Mouse (Mus musculus) hindbrain, postnatal 0 days (tissue): ENCODE measurements around the gene Pex11a. TPM values are rescaled to one million over a fixed set of nuclear protein-coding genes. Genes with fewer than 3 reads are reported as not detected.

ENCODE experiments used
- ATAC-seq: fragments of 200-750 bp; cut with Nextera tagmentation; 2 replicates; pipeline ENCODE4 v1.8.0; 2017; ENCODE audit warnings: mild to moderate bottlenecking, moderate TSS enrichment, moderate library complexity
- DNase-seq: peaks from one replicate; pipeline ENCODE4 v3.0.0-alpha.2; 2015; ENCODE audit warnings: low spot score
- H3K27ac ChIP-seq: fragments of 300-500 bp; sonication (generic); 2 replicates; pipeline ENCODE4 v1.5.1; 2014; ENCODE audit warnings: mild to moderate bottlenecking
- H3K27me3 ChIP-seq: fragments of 300-500 bp; sonication (generic); 2 replicates; pipeline ENCODE4 v1.6.1; 2014; ENCODE audit warnings: low read length, mixed read lengths; ENCODE audit not compliant: insufficient read depth
- H3K36me3 ChIP-seq: fragments of 300-500 bp; sonication (generic); 2 replicates; pipeline ENCODE4 v1.6.1; 2014; ENCODE audit warnings: low read length, mixed read lengths; ENCODE audit not compliant: insufficient read depth
- H3K4me1 ChIP-seq: fragments of 300-500 bp; sonication (generic); 2 replicates; pipeline ENCODE4 v1.6.1; 2014; ENCODE audit warnings: antibody characterized with exemption, low read length, mixed read lengths; ENCODE audit not compliant: insufficient read depth
- H3K4me2 ChIP-seq: fragments of 300-500 bp; sonication (generic); 2 replicates; pipeline ENCODE4 v1.6.1; 2014; ENCODE audit warnings: low read depth, mild to moderate bottlenecking, low read length, moderate library complexity, mixed read lengths
- H3K4me3 ChIP-seq: fragments of 300-500 bp; sonication (generic); 2 replicates; pipeline ENCODE4 v1.5.1; 2014; ENCODE audit warnings: low read length
- H3K9ac ChIP-seq: fragments of 300-500 bp; sonication (generic); replicated peaks from 2 replicates; pipeline ENCODE4 v1.6.1; 2014; ENCODE audit warnings: mild to moderate bottlenecking, low read length, moderate library complexity, mixed read lengths
- H3K9me3 ChIP-seq: fragments of 300-500 bp; sonication (generic); 2 replicates; pipeline ENCODE4 v1.6.1; 2016; ENCODE audit warnings: low read length, mixed read lengths
- CTCF ChIP-seq: IDR thresholded peaks from 2 replicates; pipeline ENCODE4 v1.5.1; 2016; ENCODE audit warnings: antibody characterized with exemption, control low read depth, low read depth
- WGBS: fragments of 180-500 bp; shearing (Covaris S2); extraction: QIAGEN DNeasy Blood & Tissue Kit; methylation state at CpG from one replicate; pipeline ENCODE4 v1.1.7; 2014; 5-methylcytosine and 5-hydroxymethylcytosine counted together
- polyA plus RNA-seq: library from polyadenylated mRNA; unstranded; fragments of >200 nt; fragmentation: Nextera tagmentation; extraction: Ambion mirVana; gene quantifications from 2 replicates; pipeline ENCODE4 v1.2.1, GENCODE M21; 2015
- total RNA-seq: library from RNA; depleted of rRNA; stranded (reverse); fragments of >200 nt; gene quantifications from 2 replicates; pipeline ENCODE4 v1.2.3, GENCODE M21; 2014

Gene Pex11a
- total and polyA plus RNA-seq, 2 experiments from 2014 or later, result 3.2 to 13.5 TPM

DNA sequence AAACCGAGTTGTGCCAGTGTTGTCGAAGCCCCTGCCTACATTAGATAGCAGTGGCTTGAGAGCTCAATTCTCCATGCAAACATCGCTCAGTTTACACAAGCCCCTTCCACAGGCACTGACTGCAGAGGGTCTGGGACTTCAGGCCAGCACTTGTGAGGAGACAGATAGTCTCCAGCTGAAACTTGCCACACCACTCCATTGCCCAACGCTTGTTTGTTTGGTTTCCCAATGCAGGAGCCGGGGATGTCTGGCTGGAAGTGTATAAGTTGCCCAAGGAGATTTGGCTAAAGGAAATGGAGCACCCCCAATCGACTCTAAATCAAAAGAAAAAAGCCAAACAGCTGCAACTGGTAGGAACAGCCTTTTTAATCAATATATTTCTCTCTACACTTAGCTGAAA, 15.2 kb upstream of the Pex11a start:
- no peak overlapping the region for H3K9ac ChIP-seq
- no peaks in the 10 kb centered on the region for H3K27me3 ChIP-seq
- ATAC-seq (no peak), DNase-seq (no peak)
- H3K36me3 ChIP-seq, result no peaks in the 10 kb centered on the region
- H3K9me3 ChIP-seq, result no peaks in the 10 kb centered on the region
- H3K4me2 ChIP-seq, result no peak overlapping the region
- TF ChIP-seq CTCF, result no peak
- no peak overlapping the region for H3K4me3 ChIP-seq
- 73% methylated on average over 6 of the region's 6 CpGs for WGBS
- no peak overlapping the region for H3K27ac ChIP-seq
- H3K4me1 ChIP-seq, result no peaks in the 10 kb centered on the region

DNA sequence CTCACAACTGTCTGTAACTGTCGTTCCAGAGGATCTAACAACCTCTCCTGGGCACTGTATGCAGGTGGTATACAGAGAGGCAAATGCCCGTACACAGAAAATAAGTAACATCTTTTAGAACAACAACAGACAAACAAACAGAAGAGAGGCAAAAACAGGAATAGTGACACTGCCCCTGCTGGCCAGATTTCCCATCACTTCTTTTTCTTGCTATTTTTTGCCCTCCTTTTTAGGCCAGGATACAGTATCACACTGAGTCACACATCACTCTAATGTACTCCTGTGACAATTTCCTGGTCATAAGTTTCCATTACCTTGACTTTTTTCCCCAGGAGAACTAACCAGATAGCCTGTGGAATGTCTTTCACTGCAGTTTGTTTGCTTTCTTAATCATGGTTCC, 13.4 kb upstream of the Pex11a start:
- no peak for ATAC-seq
- no peak overlapping the region for H3K27ac ChIP-seq
- no peaks in the 10 kb centered on the region for H3K36me3 ChIP-seq
- H3K9me3 ChIP-seq, result no peaks in the 10 kb centered on the region
- no peaks in the 10 kb centered on the region for H3K4me1 ChIP-seq
- H3K4me3 ChIP-seq, result no peak overlapping the region
- H3K9ac ChIP-seq, result no peak overlapping the region
- 57% methylated on average over 2 of the region's 2 CpGs for WGBS
- peak; percentile 50 for TF ChIP-seq CTCF
- H3K4me2 ChIP-seq, result no peak overlapping the region
- no peaks in the 10 kb centered on the region for H3K27me3 ChIP-seq
- no peak for DNase-seq

GRCm38 (mm10) chr7:79749511-79749910, 6.6 kb upstream of the Pex11a start:
- Histone ChIP-seq H3K27me3 (no peaks in the 10 kb centered on the region), H3K9ac (no peak overlapping the region), H3K4me1 (no peaks in the 10 kb centered on the region), H3K9me3 (no peaks in the 10 kb centered on the region), H3K36me3 (no peaks in the 10 kb centered on the region), H3K27ac (no peak overlapping the region), H3K4me3 (no peak overlapping the region), H3K4me2 (no peak overlapping the region)
- TF ChIP-seq CTCF, result no peak
- WGBS, result 86% methylated on average over 6 of the region's 6 CpGs
- ATAC-seq (no peak), DNase-seq (no peak)

DNA sequence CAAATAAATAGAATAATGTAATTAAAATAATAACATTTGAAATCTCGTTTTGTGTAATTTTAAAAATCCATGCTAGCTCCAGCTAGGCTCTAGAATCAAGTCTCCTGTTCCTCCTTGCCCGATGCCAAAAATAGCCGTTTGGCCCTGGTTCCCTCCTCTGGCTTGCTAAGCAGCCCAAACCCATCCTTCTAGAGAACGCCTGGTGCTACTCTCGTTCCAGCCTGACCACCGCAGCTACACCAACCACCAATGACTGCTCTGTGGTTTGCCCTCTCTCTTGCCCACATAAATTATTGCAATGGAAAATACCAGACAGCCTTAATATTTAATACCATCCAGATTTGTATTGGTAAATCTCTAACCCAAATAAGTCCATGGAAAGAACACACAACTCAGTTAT, 4.7 kb upstream of the Pex11a start:
- no peaks in the 10 kb centered on the region for H3K27me3 ChIP-seq
- no peak overlapping the region for H3K4me2 ChIP-seq
- no peak for ATAC-seq
- no peak overlapping the region for H3K4me3 ChIP-seq
- DNase-seq, result no peak
- no peak for TF ChIP-seq CTCF
- H3K9ac ChIP-seq, result no peak overlapping the region
- WGBS, result 72% methylated on average over 6 of the region's 6 CpGs
- peaks cover 5% of the 10 kb centered on the region; the same call in 1 of the 2 replicates for H3K4me1 ChIP-seq
- H3K27ac ChIP-seq, result no peak overlapping the region
- no peaks in the 10 kb centered on the region for H3K9me3 ChIP-seq
- H3K36me3 ChIP-seq, result no peaks in the 10 kb centered on the region

DNA sequence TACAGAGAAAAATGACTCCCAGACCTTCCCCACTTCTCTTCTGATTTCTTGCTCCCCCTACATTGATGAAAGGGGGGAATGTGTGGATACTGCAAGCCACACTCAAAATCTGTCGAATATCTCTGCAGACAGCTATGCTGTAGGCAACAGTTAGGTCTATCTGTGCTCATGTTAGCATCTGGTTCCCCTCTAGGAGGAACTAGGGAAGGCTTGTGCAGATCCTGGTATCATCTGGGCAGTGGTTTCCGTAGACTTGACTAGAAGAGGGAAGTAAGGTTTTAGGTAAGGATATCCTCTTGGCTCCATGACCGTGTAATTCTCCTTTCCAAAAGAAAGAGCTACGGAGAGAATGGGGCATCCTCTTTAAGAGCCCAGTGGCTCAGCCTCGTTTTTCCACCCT, 1.7 kb upstream of the Pex11a start:
- H3K27ac ChIP-seq, result no peak overlapping the region
- 87% methylated on average over 5 of the region's 5 CpGs for WGBS
- TF ChIP-seq CTCF, result no peak
- ATAC-seq, result no peak
- no peak overlapping the region for H3K4me2 ChIP-seq
- no peak for DNase-seq
- H3K4me1 ChIP-seq, result peaks cover 5% of the 10 kb centered on the region; the same call in 1 of the 2 replicates
- H3K9ac ChIP-seq, result no peak overlapping the region
- H3K9me3 ChIP-seq, result no peaks in the 10 kb centered on the region
- H3K36me3 ChIP-seq, result no peaks in the 10 kb centered on the region
- no peak overlapping the region for H3K4me3 ChIP-seq
- no peaks in the 10 kb centered on the region for H3K27me3 ChIP-seq

DNA sequence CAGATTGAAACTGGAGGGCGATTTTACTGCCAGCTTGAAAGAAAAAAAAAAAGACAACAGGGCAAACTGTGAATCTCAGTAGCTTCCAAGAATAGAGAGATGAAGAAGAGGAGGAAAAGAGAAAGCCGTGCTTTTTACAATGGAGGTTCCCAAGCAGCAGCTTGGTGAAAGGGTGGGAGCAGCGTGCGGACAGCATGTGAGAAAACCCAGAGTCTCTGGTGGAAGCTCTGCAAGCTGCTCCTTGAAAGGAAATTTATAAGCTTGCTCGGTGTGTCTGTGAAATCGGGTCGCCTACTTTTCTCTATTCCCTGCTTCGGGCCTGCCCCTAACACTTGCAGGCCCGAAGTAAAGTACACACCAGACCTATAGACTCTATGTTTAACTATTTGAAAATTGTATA, 1.1 kb upstream of the Pex11a start:
- Histone ChIP-seq H3K4me1 (peaks cover 5% of the 10 kb centered on the region; the same call in 1 of the 2 replicates), H3K9me3 (no peaks in the 10 kb centered on the region), H3K9ac (no peak overlapping the region), H3K27ac (no peak overlapping the region), H3K4me3 (no peak overlapping the region), H3K4me2 (no peak overlapping the region), H3K27me3 (no peaks in the 10 kb centered on the region), H3K36me3 (no peaks in the 10 kb centered on the region)
- no peak for ATAC-seq
- 90% methylated on average over 9 of the region's 9 CpGs for WGBS
- no peak for TF ChIP-seq CTCF
- DNase-seq, result no peak

GRCm38 (mm10) chr7:79742277-79742658, 663 bp downstream of the Pex11a start:
- peaks cover 5% of the 10 kb centered on the region; the same call in 1 of the 2 replicates for H3K4me1 ChIP-seq
- no peak for ATAC-seq
- TF ChIP-seq CTCF, result no peak
- 22% methylated on average over 11 of the region's 11 CpGs for WGBS
- H3K4me2 ChIP-seq, result peak overlapping the region; percentile 99
- peak overlapping the region; percentile 65 for H3K4me3 ChIP-seq
- H3K27ac ChIP-seq, result no peak overlapping the region
- H3K27me3 ChIP-seq, result no peaks in the 10 kb centered on the region
- no peaks in the 10 kb centered on the region for H3K9me3 ChIP-seq
- peak overlapping the region; percentile 55 for H3K9ac ChIP-seq
- no peaks in the 10 kb centered on the region for H3K36me3 ChIP-seq
- DNase-seq, result no peak
